Mouse (Mus musculus) megakaryocyte, embryonic 14.5 days (primary cell): ENCODE results near the gene Notch2. TPM values are rescaled to one million over a fixed set of nuclear protein-coding genes. Genes with fewer than 3 reads are reported as not detected.
"Not testable (repeated sequence)": the region's sequence is repeated elsewhere in the genome, so short reads cannot be mapped to it uniquely, and the experiment has no call there.

Experiments used
- H3K27me3 ChIP-seq: replicated peaks from 2 replicates; pipeline ENCODE3; 2012; ENCODE audit warnings: inconsistent platforms
- H3K36me3 ChIP-seq: replicated peaks from 2 replicates; pipeline ENCODE3; 2012; ENCODE audit warnings: low read length, inconsistent platforms, mixed read lengths
- H3K4me1 ChIP-seq: 2 replicates; pipeline ENCODE4 v1.6.1; 2012; ENCODE audit warnings: inconsistent platforms
- H3K4me3 ChIP-seq: replicated peaks from 2 replicates; pipeline ENCODE3; 2012; ENCODE audit warnings: moderate library complexity, mild to moderate bottlenecking, inconsistent platforms
- H3K9me3 ChIP-seq: 2 replicates; pipeline ENCODE4 v1.6.1; 2012; ENCODE audit warnings: inconsistent platforms
- FLI1 ChIP-seq: IDR thresholded peaks from 2 replicates; pipeline ENCODE4 v1.6.1; 2012; ENCODE audit warnings: low read length, inconsistent platforms, mixed read lengths
- GATA1 ChIP-seq: IDR thresholded peaks from 3 replicates; pipeline ENCODE4 v1.6.1; 2012; ENCODE audit warnings: mixed read lengths, low read length, inconsistent platforms, borderline replicate concordance
- polyA plus RNA-seq: library from polyadenylated mRNA; stranded (reverse); fragments of >175 nt; gene quantifications from 2 replicates; pipeline ENCODE4 v1.2.3, GENCODE M21; 2012; ENCODE audit warnings: low replicate concordance; ENCODE audit not compliant: insufficient read depth

Gene Notch2
- polyA plus RNA-seq, 1 experiment: 1.9 TPM

DNA sequence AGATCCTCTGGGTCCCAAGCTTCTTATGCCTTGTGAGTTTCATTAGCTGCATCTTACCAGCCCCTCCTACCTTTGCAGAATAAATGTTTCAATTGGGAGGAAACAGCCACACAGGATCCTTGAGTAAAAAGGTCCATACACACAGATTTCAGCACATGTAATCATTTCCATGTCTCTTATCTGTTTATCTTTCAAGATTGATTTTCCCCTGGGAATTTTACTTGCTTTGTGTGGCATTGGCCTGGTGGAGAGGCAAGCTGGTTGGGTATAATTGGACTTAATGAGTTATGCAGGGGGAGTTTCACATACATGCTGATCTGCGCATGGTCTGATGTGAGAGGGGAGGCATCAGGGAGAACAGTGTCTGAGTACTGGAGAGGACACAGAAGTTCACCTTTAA is 36.3 kb downstream of the Notch2 start:
- Histone ChIP-seq H3K4me3 (no peak overlapping the region), H3K36me3 (peaks cover 43% of the 10 kb centered on the region), H3K9me3 (no peaks in the 10 kb centered on the region), H3K27me3 (no peaks in the 10 kb centered on the region), H3K4me1 (peaks cover 37% of the 10 kb centered on the region)
- no peak for TF ChIP-seq GATA1
- no peak for TF ChIP-seq FLI1

- Histone ChIP-seq H3K36me3 (peaks cover 46% of the 10 kb centered on the region), H3K4me1 (peaks cover 41% of the 10 kb centered on the region)
- H3K4me3 ChIP-seq, H3K27me3 ChIP-seq, H3K9me3 ChIP-seq: not testable (repeated sequence)
Measured at GRCm38 (mm10) chr3:98050086-98050485, 36.8 kb downstream of the Notch2 start.

- no peaks in the 10 kb centered on the region for H3K9me3 ChIP-seq
- no peaks in the 10 kb centered on the region for H3K27me3 ChIP-seq
- H3K4me1 ChIP-seq: peaks cover 39% of the 10 kb centered on the region
- no peak for TF ChIP-seq GATA1
- no peak for TF ChIP-seq FLI1
- H3K36me3 ChIP-seq: peaks cover 46% of the 10 kb centered on the region
- no peak overlapping the region for H3K4me3 ChIP-seq
Measured at GRCm38 (mm10) chr3:98050492-98051406, 37.4 kb downstream of the Notch2 start.

- Histone ChIP-seq H3K27me3 (no peaks in the 10 kb centered on the region), H3K36me3 (peaks cover 52% of the 10 kb centered on the region), H3K4me3 (no peak overlapping the region), H3K4me1 (peaks cover 39% of the 10 kb centered on the region), H3K9me3 (no peaks in the 10 kb centered on the region)
- TF ChIP-seq FLI1 (no peak), GATA1 (no peak)
Measured at GRCm38 (mm10) chr3:98051407-98051968, 38.2 kb downstream of the Notch2 start.

DNA sequence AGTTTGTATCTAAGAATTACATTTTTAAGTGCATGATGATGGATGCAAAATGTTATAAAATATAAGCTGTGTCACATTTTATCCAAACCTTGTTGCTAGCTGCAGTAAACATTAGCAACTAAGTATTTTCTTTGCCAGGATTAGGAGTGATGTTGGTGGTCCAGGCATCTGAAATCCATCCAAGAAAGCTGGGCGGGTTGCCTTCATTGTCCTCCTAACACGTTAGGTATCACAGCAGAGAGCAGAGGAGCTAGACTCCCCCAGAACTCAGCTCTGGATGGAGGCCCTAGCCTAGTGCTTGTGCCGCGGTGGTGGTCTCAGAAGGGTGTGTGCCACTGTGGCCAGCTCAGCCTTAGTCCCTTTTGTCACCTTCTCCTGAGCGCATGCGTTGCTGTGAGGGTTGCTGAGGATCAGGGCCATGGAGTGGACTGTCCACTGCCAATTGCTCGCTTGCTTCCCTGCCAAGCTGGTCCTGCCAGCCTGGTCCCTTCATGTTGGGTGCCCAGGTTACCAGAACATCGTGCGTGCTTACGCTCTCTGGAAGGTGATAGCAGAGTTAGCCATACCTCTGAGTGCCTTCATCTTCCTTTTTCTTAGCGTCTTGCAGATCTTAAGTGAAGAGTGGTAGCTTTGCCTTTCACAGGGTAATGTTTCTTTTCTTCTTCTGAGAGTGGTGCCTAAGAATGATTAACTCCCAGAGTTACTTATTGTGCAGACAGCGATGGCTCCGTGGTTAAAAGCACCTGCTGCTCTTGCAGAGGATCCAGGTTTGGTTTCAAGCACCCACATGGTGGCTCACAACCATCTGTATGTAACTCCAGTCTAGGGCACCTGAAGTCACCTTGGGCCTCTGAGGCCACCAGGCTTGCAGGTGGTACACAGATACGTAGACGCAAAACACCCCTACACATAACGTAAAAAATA is 39.4 kb downstream of the Notch2 start:
- Histone ChIP-seq H3K4me1 (peaks cover 41% of the 10 kb centered on the region), H3K4me3 (no peak overlapping the region), H3K27me3 (no peaks in the 10 kb centered on the region), H3K36me3 (peaks cover 50% of the 10 kb centered on the region), H3K9me3 (no peaks in the 10 kb centered on the region)
- TF ChIP-seq GATA1 (no peak), FLI1 (no peak)

GRCm38 (mm10) chr3:98053817-98054216 is 40.5 kb downstream of the Notch2 start:
- TF ChIP-seq FLI1 (no peak), GATA1 (no peak)
- Histone ChIP-seq H3K36me3 (peaks cover 54% of the 10 kb centered on the region), H3K9me3 (no peaks in the 10 kb centered on the region), H3K4me1 (peaks cover 50% of the 10 kb centered on the region), H3K27me3 (no peaks in the 10 kb centered on the region), H3K4me3 (no peak overlapping the region)

DNA sequence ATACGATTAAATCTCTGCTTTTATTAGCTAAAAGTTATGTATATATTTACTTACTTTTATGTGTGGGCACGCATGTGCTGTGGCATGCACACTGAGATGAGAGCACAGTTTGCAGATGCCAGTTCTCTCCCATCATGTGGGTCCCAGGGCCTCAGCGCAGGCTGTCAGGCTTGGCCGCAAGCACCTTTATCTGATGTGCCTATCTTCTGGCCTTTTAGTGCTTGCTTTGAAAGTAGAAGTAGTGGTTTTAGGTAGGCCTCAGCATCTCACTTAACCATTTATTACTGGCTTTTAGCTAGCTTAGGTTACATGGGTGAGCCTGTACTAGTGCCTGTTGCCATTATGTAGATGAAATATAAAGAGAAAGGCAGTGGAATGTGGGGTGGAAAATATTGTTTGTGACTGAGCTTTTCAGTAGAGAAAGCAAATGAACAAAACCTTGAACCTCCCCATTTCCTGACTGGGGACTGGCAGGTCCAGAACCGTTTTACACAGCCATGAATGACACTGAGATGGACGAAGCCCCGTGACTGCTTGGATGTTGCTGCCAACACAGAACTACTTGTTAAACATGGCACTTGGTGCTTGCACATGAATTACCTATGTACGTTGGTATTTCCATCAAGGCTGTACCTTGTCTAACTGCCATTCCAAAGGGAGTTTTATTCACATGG is 41.1 kb downstream of the Notch2 start:
- Histone ChIP-seq H3K36me3 (peaks cover 49% of the 10 kb centered on the region), H3K9me3 (no peaks in the 10 kb centered on the region), H3K4me1 (peaks cover 56% of the 10 kb centered on the region), H3K27me3 (no peaks in the 10 kb centered on the region), H3K4me3 (no peak overlapping the region)
- TF ChIP-seq GATA1 (no peak), FLI1 (no peak)

DNA sequence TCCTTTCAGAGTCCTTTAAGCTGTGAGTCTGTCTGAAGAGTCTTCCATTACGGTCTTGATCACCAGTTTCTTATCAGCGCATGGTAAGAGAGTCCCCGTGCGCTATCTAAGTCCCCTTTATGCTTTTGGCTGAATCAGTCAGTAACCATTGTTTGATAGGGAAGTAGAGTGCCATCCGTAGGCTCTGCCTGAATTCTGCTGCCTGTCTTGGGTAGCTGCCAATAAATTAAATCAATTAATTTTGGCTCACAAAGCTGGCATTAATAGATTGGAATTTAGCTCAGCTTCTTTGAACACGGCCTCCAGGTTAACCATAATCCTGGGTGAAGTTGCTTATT is 41.6 kb downstream of the Notch2 start:
- Histone ChIP-seq H3K9me3 (no peaks in the 10 kb centered on the region), H3K36me3 (peaks cover 46% of the 10 kb centered on the region), H3K27me3 (no peaks in the 10 kb centered on the region), H3K4me1 (peaks cover 60% of the 10 kb centered on the region), H3K4me3 (no peak overlapping the region)
- TF ChIP-seq FLI1 (no peak), GATA1 (no peak)
